Mouse (Mus musculus) hindbrain, embryonic 11.5 days (tissue): ENCODE data around the gene Mga. TPM values are rescaled to one million over a fixed set of nuclear protein-coding genes. Genes with fewer than 3 reads are reported as not detected.
A peak's percentile ranks its signal among the peaks of the same experiment; 100 is the strongest.

ENCODE experiments used
- ATAC-seq: fragments of 200-750 bp; cut with Nextera tagmentation; 2 replicates; pipeline ENCODE4 v1.8.0; 2017; ENCODE audit warnings: mild to moderate bottlenecking, moderate TSS enrichment, moderate library complexity; ENCODE audit not compliant: low FRiP score
- DNase-seq: peaks from one replicate; pipeline ENCODE4 v3.0.0-alpha.2; 2015; ENCODE audit warnings: low spot score
- H3K27ac ChIP-seq: fragments of 300-500 bp; sonication (generic); 2 replicates; pipeline ENCODE4 v1.5.1; 2014; ENCODE audit warnings: mild to moderate bottlenecking, low read depth, low read length
- H3K27me3 ChIP-seq: fragments of 300-500 bp; sonication (generic); 2 replicates; pipeline ENCODE4 v1.6.1; 2014; ENCODE audit warnings: mild to moderate bottlenecking, low read length, moderate library complexity, mixed read lengths; ENCODE audit not compliant: control insufficient read depth, insufficient read depth
- H3K36me3 ChIP-seq: fragments of 300-500 bp; sonication (generic); 2 replicates; pipeline ENCODE4 v1.6.1; 2014; ENCODE audit warnings: mild to moderate bottlenecking, low read length, moderate library complexity, mixed read lengths; ENCODE audit not compliant: control insufficient read depth, insufficient read depth
- H3K4me1 ChIP-seq: fragments of 300-500 bp; sonication (generic); replicated peaks from 2 replicates; pipeline ENCODE4 v1.6.1; 2014; ENCODE audit warnings: low read length, mixed read lengths; ENCODE audit not compliant: control insufficient read depth, insufficient read depth
- H3K4me2 ChIP-seq: fragments of 300-500 bp; sonication (generic); replicated peaks from 2 replicates; pipeline ENCODE4 v1.6.1; 2014; ENCODE audit warnings: mild to moderate bottlenecking, low read depth, low read length
- H3K4me3 ChIP-seq: fragments of 300-500 bp; sonication (generic); 2 replicates; pipeline ENCODE4 v1.5.1; 2014; ENCODE audit warnings: low read depth, low read length
- H3K9ac ChIP-seq: fragments of 300-500 bp; sonication (generic); 2 replicates; pipeline ENCODE4 v1.6.1; 2014; ENCODE audit warnings: low read depth, low read length
- H3K9me3 ChIP-seq: fragments of 300-500 bp; sonication (generic); 2 replicates; pipeline ENCODE4 v1.6.1; 2016; ENCODE audit warnings: low read length; ENCODE audit not compliant: control insufficient read depth
- WGBS: fragments of 180-500 bp; shearing (Covaris S2); extraction: QIAGEN DNeasy Blood & Tissue Kit; methylation state at CpG from one replicate; pipeline ENCODE4 v1.1.7; 2014; 5-methylcytosine and 5-hydroxymethylcytosine counted together
- polyA plus RNA-seq: library from polyadenylated mRNA; unstranded; fragments of >200 nt; fragmentation: Nextera tagmentation; extraction: Ambion mirVana; gene quantifications from 2 replicates; pipeline ENCODE4 v1.2.1, GENCODE M21; 2014

Gene Mga
- polyA plus RNA-seq, 1 experiment from 2014 or later, result 43.8 TPM

DNA sequence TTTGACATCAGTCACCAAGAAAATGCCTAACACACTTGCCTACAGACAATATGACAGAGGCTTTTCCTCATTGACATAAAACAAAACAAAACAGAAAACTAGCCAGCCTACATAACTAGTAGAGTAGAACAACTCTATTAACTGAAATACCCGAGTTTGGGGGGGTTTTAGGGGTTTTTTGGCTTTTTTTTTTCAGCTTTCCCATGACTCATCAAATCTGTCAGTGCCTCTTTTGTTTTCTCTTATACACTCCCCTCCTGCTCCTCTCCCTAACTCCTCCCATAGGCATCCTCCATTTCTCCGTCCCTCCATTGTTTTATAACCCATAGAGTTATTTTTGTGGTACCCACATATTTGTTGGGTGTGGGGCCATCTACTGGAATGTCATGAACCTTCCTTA is 96.5 kb downstream of the Mga start:
- no peak for DNase-seq
- H3K4me1 ChIP-seq, result no peaks in the 10 kb centered on the region
- H3K4me3 ChIP-seq, result no peak overlapping the region
- WGBS, result 52% methylated on average over 2 of the region's 2 CpGs
- no peak overlapping the region for H3K27ac ChIP-seq
- H3K4me2 ChIP-seq, result no peak overlapping the region
- no peak for ATAC-seq
- H3K9me3 ChIP-seq, result no peaks in the 10 kb centered on the region
- no peak overlapping the region for H3K9ac ChIP-seq
- H3K27me3 ChIP-seq, result no peaks in the 10 kb centered on the region
- no peaks in the 10 kb centered on the region for H3K36me3 ChIP-seq

DNA sequence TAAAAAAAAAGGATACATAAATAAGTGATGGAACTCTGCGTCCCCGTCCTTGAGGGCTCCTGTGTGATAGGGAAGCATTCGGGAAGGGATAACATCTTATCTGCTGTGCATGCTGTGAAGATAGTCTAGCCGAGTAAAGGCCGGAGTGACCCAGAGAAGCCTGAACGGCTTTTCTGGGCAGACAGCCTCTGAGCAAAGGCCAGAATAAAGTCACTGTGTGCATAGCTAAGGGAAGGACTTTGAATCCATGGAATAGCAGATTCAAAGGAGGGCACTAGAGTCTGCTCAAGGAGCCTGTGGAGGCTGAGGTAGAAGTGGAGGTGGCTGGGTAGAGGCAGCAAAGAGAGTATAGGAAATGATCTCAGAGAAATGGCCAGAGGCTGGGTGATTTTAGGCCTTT is 97.8 kb downstream of the Mga start:
- no peak overlapping the region for H3K9ac ChIP-seq
- H3K27me3 ChIP-seq, result no peaks in the 10 kb centered on the region
- no peak for DNase-seq
- no peaks in the 10 kb centered on the region for H3K4me1 ChIP-seq
- 92% methylated on average over 6 of the region's 6 CpGs for WGBS
- no peaks in the 10 kb centered on the region for H3K36me3 ChIP-seq
- ATAC-seq, result no peak
- no peak overlapping the region for H3K27ac ChIP-seq
- no peak overlapping the region for H3K4me2 ChIP-seq
- H3K9me3 ChIP-seq, result no peaks in the 10 kb centered on the region
- no peak overlapping the region for H3K4me3 ChIP-seq

DNA sequence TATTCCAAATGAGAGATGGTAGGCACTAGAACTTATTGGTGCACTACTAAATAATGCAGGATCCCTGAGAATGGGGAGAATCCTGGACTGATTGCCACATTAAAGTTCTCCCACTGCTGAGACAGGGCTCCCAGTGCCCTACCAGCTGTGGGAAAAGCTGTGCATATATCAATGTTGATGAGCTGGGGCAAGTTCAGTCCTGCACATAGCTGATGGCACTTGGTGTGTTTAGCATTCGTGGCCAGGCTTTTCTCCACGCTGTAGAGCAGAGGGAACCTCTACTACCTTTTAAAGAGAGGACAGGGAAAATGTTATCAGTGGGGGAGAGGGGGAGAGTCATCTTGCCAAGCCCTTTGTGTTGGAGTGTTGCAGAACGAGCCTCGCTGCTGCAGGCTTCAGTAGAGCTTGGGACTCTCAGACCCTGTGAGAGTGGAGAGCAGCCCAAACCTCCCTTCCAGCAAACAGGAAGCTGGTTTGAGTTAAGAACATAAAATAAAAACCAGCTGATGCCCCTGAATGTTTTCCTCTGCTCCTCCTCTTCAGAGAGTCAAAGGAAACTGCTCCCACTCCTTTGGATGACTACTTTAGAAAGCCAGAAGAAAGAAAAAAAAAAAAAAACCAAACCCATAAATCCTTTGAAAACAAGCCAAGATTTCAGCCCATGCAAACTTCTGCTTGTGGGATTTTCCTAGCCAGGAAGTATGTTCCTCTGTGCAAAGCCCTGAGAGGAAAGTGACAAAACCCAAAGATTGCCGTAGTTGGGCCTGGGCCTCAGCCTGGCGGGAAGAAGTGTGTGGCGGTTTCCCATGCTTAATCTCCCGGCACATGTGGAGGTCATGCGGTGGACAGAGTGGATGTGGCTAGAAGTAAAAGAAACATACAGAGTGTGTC is 98.6 kb downstream of the Mga start:
- DNase-seq (peak; percentile 4), ATAC-seq (no peak)

DNA sequence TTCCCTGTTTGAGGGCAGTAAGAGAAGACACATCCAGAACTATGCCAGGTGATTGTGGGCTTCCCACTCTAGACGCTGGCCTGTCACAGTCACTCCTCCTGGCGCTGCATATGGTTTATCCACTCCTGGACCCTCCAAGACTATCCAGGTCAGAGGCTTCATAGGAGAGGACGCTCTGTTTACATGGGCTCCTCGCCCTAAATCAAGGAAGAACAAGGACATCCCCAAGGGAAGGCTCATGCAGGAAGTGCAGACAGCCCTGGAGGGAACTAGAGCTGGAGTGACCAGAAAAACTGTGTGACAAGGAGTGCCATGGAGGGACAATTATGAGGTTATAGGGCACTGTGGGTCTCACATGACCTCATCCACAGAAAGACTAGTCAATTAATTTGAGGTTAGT is 100.3 kb downstream of the Mga start:
- DNase-seq, result no peak
- Histone ChIP-seq H3K4me2 (no peak overlapping the region), H3K27me3 (no peaks in the 10 kb centered on the region), H3K9ac (no peak overlapping the region), H3K9me3 (no peaks in the 10 kb centered on the region), H3K4me1 (no peaks in the 10 kb centered on the region), H3K27ac (no peak overlapping the region), H3K4me3 (no peak overlapping the region), H3K36me3 (no peaks in the 10 kb centered on the region)
- WGBS, result 91% methylated on average over 4 of the region's 4 CpGs
- ATAC-seq, result no peak

More for the DNA sequence above, 98.6 kb downstream of the Mga start:
- Histone ChIP-seq H3K27ac (no peak overlapping the region; the same call in 1 of the 2 replicates), H3K4me3 (no peak overlapping the region), H3K9ac (no peak overlapping the region), H3K4me2 (no peak overlapping the region), H3K36me3 (no peaks in the 10 kb centered on the region), H3K9me3 (no peaks in the 10 kb centered on the region), H3K27me3 (no peaks in the 10 kb centered on the region), H3K4me1 (no peaks in the 10 kb centered on the region)
- 81% methylated on average over 9 of the region's 9 CpGs for WGBS

DNA sequence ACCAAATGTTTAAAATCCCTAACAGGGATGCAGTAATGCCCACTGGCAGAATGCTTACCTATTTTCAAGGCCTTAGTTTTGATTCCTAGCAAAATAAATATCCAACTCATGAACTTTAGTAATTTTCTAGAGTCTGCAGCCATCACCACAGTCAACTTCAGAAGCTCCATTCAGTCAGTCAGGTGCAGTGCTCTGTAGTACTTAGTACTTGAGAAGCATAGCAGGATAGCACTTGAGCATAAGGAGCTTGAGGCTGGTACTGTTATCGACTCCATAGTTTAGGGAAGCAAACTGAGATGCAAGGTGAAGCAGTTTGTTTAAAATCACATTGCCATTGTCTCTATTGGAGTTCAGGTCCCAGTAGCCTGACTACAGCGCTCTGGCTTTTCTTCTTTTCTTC is 102.7 kb downstream of the Mga start:
- Histone ChIP-seq H3K27me3 (no peaks in the 10 kb centered on the region), H3K4me2 (no peak overlapping the region), H3K9me3 (no peaks in the 10 kb centered on the region), H3K27ac (no peak overlapping the region), H3K36me3 (no peaks in the 10 kb centered on the region), H3K9ac (no peak overlapping the region), H3K4me3 (no peak overlapping the region), H3K4me1 (no peaks in the 10 kb centered on the region)
- DNase-seq, result no peak
- WGBS, result 86% methylated on average over 2 of the region's 2 CpGs
- no peak for ATAC-seq

DNA sequence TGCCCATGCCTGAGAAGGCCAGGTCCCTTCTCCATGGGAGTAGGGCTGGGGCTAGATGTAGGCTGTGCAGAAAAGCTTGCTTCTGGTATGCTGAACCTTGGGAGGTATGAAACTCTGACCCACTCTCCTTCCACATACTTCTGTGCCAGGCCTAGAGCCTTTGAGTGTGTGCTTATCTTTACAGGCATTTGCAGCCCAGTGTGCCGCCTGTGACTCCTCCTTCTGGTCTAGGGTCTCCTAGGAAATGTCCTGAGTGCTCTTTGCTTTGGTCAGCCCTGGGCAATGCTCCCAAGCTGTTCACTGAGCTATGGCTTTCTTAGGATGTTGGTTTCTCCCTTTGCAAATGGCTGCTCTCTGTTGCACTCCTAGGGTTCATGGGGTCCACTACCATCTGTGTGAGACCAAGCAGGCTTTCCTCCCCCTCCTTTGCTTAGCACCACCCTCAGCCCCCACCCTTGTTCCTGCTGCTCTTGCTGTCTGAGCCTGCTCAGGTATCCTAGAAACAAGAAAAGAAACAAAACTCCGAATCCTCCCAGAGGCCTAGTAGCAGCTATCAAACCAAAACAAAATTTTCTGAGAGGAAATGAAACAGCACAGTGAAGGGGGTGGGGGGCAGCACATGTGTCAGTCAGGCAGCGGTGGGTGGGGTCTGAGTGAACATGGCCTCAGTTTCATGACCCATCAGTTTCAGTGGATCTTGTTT is 104.0 kb downstream of the Mga start:
- ATAC-seq, result no peak
- Histone ChIP-seq H3K9ac (no peak overlapping the region), H3K4me1 (no peaks in the 10 kb centered on the region), H3K4me2 (no peak overlapping the region), H3K9me3 (no peaks in the 10 kb centered on the region), H3K36me3 (no peaks in the 10 kb centered on the region), H3K27ac (no peak overlapping the region), H3K4me3 (no peak overlapping the region), H3K27me3 (no peaks in the 10 kb centered on the region)
- no peak for DNase-seq
- 78% methylated on average over 3 of the region's 3 CpGs for WGBS

DNA sequence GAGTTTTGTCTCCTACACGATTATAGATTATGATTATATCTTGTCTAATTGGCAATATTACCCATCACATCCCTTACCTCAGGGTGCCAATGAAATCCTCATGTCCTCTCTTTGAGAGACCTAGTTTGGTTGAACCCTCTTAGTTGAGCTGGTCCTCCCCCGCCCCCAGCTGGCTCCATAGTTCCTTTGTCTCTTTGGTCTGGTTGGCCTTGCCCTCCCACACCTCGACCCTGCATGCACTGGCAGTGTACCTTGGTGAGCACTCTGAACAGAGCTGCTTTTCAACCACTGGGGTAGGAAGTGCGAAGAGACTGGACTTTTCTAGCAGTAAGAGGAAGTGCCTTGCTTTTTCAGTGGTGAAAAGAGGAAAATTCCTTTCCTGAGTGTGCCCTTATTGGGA is 104.9 kb downstream of the Mga start:
- no peaks in the 10 kb centered on the region for H3K4me1 ChIP-seq
- ATAC-seq, result no peak
- 70% methylated on average over 4 of the region's 4 CpGs for WGBS

DNA sequence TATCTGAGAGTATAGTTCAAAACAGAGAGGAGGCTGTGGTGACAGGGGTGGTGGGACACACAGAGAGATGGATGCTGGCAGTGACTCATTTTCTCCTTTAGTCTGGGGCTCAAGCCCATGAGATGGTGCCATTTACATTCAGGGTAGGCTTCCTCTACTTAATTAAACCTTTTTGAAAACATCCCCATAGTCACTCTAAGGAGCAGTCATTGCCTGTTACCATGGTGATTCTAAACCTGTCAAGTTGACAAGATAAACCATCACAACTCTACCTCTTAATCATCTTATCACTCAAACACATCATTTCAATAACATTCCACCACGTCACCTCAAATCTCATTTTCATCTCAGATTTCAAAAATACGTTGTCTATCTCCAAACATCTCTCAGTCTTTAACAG is 106.9 kb downstream of the Mga start:
- no peaks in the 10 kb centered on the region for H3K4me1 ChIP-seq
- no peak overlapping the region for H3K9ac ChIP-seq
- 89% methylated on average over 2 of the region's 2 CpGs for whole genome bisulfite sequencing
- H3K4me3 ChIP-seq, result no peak overlapping the region
- H3K36me3 ChIP-seq, result no peaks in the 10 kb centered on the region
- no peaks in the 10 kb centered on the region for H3K9me3 ChIP-seq
- DNase-seq (no peak), ATAC-seq (no peak)
- H3K4me2 ChIP-seq, result no peak overlapping the region
- no peak overlapping the region for H3K27ac ChIP-seq
- H3K27me3 ChIP-seq, result no peaks in the 10 kb centered on the region

More for the DNA sequence above, 104.9 kb downstream of the Mga start:
- H3K4me2 ChIP-seq, result no peak overlapping the region
- H3K36me3 ChIP-seq, result no peaks in the 10 kb centered on the region
- H3K4me3 ChIP-seq, result no peak overlapping the region
- DNase-seq, result no peak
- H3K9ac ChIP-seq, result no peak overlapping the region
- no peaks in the 10 kb centered on the region for H3K27me3 ChIP-seq
- no peak overlapping the region for H3K27ac ChIP-seq
- no peaks in the 10 kb centered on the region for H3K9me3 ChIP-seq

DNA sequence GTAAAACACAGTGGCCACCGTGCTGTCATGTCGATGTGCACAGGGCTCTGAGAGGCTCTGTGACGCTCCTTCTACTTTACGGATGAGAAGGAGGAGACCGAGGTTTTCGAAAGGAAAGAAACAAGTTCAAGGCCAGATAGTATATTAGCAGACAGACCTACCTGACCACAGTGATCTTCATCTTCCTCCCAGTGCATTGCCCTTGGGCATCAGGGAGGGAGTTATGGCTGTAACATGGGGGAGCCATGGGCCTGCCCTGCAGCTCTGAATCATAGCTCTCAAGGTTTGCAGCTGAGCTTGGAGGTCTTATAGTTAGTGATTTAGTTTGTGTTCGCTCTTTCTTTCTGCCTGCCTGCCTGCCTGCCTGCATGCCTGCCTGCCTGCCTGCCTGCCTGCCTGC is 109.7 kb downstream of the Mga start:
- no peak overlapping the region for H3K27ac ChIP-seq
- WGBS, result 95% methylated on average over 7 of the region's 7 CpGs
- no peaks in the 10 kb centered on the region for H3K36me3 ChIP-seq
- H3K27me3 ChIP-seq, result no peaks in the 10 kb centered on the region
- ATAC-seq, result no peak
- no peaks in the 10 kb centered on the region for H3K9me3 ChIP-seq
- DNase-seq, result no peak
- H3K9ac ChIP-seq, result no peak overlapping the region
- H3K4me2 ChIP-seq, result no peak overlapping the region
- H3K4me1 ChIP-seq, result no peaks in the 10 kb centered on the region
- H3K4me3 ChIP-seq, result no peak overlapping the region
